Mouse (Mus musculus) limb, embryonic 11.5 days (tissue): ENCODE results near the gene Mettl6. TPM values are rescaled to one million over a fixed set of nuclear protein-coding genes. Genes with fewer than 3 reads are reported as not detected.

ENCODE experiments used
- ATAC-seq: fragments of 200-750 bp; cut with Nextera tagmentation; 2 replicates; pipeline ENCODE4 v1.8.0; 2017; ENCODE audit warnings: low read depth; ENCODE audit not compliant: insufficient number of reproducible peaks, low FRiP score, low TSS enrichment
- DNase-seq: peaks from one replicate; pipeline ENCODE4 v3.0.0-alpha.2; 2015; ENCODE audit warnings: low spot score
- H3K27ac ChIP-seq: fragments of 300-500 bp; sonication (generic); replicated peaks from 2 replicates; pipeline ENCODE4 v1.5.1; 2014; ENCODE audit warnings: low read depth, mild to moderate bottlenecking, low read length
- H3K27me3 ChIP-seq: fragments of 300-500 bp; sonication (generic); 2 replicates; pipeline ENCODE4 v1.6.1; 2014; ENCODE audit warnings: mild to moderate bottlenecking, low read length, mixed read lengths; ENCODE audit not compliant: control insufficient read depth, insufficient read depth
- H3K36me3 ChIP-seq: fragments of 300-500 bp; sonication (generic); 2 replicates; pipeline ENCODE4 v1.6.1; 2014; ENCODE audit warnings: mild to moderate bottlenecking, low read length, moderate library complexity, mixed read lengths; ENCODE audit not compliant: control insufficient read depth, insufficient read depth
- H3K4me1 ChIP-seq: fragments of 300-500 bp; sonication (generic); 2 replicates; pipeline ENCODE4 v1.6.1; 2014; ENCODE audit warnings: low read length, mixed read lengths; ENCODE audit not compliant: control insufficient read depth, insufficient read depth
- H3K4me2 ChIP-seq: fragments of 300-500 bp; sonication (generic); 2 replicates; pipeline ENCODE4 v1.6.1; 2014; ENCODE audit warnings: low read depth, mild to moderate bottlenecking, moderate library complexity; ENCODE audit not compliant: severe bottlenecking
- H3K4me3 ChIP-seq: fragments of 300-500 bp; sonication (generic); 2 replicates; pipeline ENCODE4 v1.5.1; 2014; ENCODE audit warnings: low read depth, low read length
- H3K9ac ChIP-seq: fragments of 300-500 bp; sonication (generic); 2 replicates; pipeline ENCODE4 v1.6.1; 2014; ENCODE audit warnings: mild to moderate bottlenecking, low read length
- H3K9me3 ChIP-seq: fragments of 300-500 bp; sonication (generic); 2 replicates; pipeline ENCODE4 v1.6.1; 2016; ENCODE audit warnings: low read length; ENCODE audit not compliant: control insufficient read depth
- WGBS: fragments of 180-500 bp; shearing (Covaris S2); extraction: QIAGEN DNeasy Blood & Tissue Kit; methylation state at CpG from one replicate; pipeline ENCODE4 v1.1.7; 2014; 5-methylcytosine and 5-hydroxymethylcytosine counted together
- polyA plus RNA-seq: library from polyadenylated mRNA; unstranded; fragments of >200 nt; fragmentation: Nextera tagmentation; extraction: Ambion mirVana; gene quantifications from 2 replicates; pipeline ENCODE4 v1.2.1, GENCODE M21; 2014

Mettl6 gene
- polyA plus RNA-seq, 1 experiment from 2014 or later = 92.8 TPM

GRCm38 (mm10) chr14:31443616-31444015 is 51.2 kb downstream of the Mettl6 start:
- ATAC-seq (no peak), DNase-seq (no peak)
- no peaks in the 10 kb centered on the region for H3K4me1 ChIP-seq
- H3K9me3 ChIP-seq = no peaks in the 10 kb centered on the region
- no peak overlapping the region for H3K9ac ChIP-seq
- H3K4me3 ChIP-seq = no peak overlapping the region
- no peaks in the 10 kb centered on the region for H3K27me3 ChIP-seq
- whole genome bisulfite sequencing = 69% methylated on average over 6 of the region's 6 CpGs
- no peak overlapping the region for H3K27ac ChIP-seq
- H3K36me3 ChIP-seq = no peaks in the 10 kb centered on the region
- no peak overlapping the region for H3K4me2 ChIP-seq

- Histone ChIP-seq H3K27me3 (no peaks in the 10 kb centered on the region), H3K4me3 (no peak overlapping the region), H3K4me1 (no peaks in the 10 kb centered on the region), H3K36me3 (no peaks in the 10 kb centered on the region), H3K9ac (no peak overlapping the region), H3K27ac (no peak overlapping the region), H3K9me3 (no peaks in the 10 kb centered on the region), H3K4me2 (no peak overlapping the region)
- ATAC-seq (no peak), DNase-seq (no peak)
- 87% methylated on average over 6 of the region's 6 CpGs for WGBS
These were observed 54.1 kb downstream of the Mettl6 start for GRCm38 (mm10) chr14:31440725-31441124.

- DNase-seq = no peak
- H3K27ac ChIP-seq = no peak overlapping the region
- no peak overlapping the region for H3K4me3 ChIP-seq
- H3K27me3 ChIP-seq = no peaks in the 10 kb centered on the region
- WGBS = 21% methylated on average over 3 of the region's 3 CpGs
- H3K4me1 ChIP-seq = no peaks in the 10 kb centered on the region
- no peak overlapping the region for H3K9ac ChIP-seq
- H3K9me3 ChIP-seq = no peaks in the 10 kb centered on the region
- no peak for ATAC-seq
- no peaks in the 10 kb centered on the region for H3K36me3 ChIP-seq
- no peak overlapping the region for H3K4me2 ChIP-seq
These were observed 54.6 kb downstream of the Mettl6 start for GRCm38 (mm10) chr14:31440230-31440629.

GRCm38 (mm10) chr14:31439279-31439678 is 55.6 kb downstream of the Mettl6 start:
- WGBS = 77% methylated on average over 11 of the region's 11 CpGs
- Histone ChIP-seq H3K4me2 (no peak overlapping the region), H3K4me3 (no peak overlapping the region), H3K36me3 (no peaks in the 10 kb centered on the region), H3K4me1 (peaks cover 4% of the 10 kb centered on the region; the same call in 1 of the 2 replicates), H3K9ac (no peak overlapping the region), H3K9me3 (no peaks in the 10 kb centered on the region), H3K27ac (no peak overlapping the region), H3K27me3 (no peaks in the 10 kb centered on the region)
- no peak for ATAC-seq
- DNase-seq = no peak

GRCm38 (mm10) chr14:31437826-31438529 is 56.9 kb downstream of the Mettl6 start:
- DNase-seq = no peak
- 84% methylated on average over 8 of the region's 8 CpGs for WGBS
- no peak overlapping the region for H3K9ac ChIP-seq

GRCm38 (mm10) chr14:31435930-31436693 is 58.7 kb downstream of the Mettl6 start, which contains the start of gene Sh3bp5:
TSS of gene Sh3bp5 (minus strand) at chr14:31436078.
- Histone ChIP-seq H3K9ac (peak within 1 kb of the TSS; percentile 91), H3K4me2 (peak within 1 kb of the TSS; percentile 90), H3K4me1 (peaks cover 16% of the 10 kb centered on the region), H3K27ac (peak within 1 kb of the TSS; percentile 76), H3K36me3 (no peaks in the 10 kb centered on the region), H3K27me3 (no peaks in the 10 kb centered on the region), H3K9me3 (no peaks in the 10 kb centered on the region), H3K4me3 (peak within 1 kb of the TSS; percentile 80)
- peak; percentile 97 for DNase-seq
- peak; percentile 91 for ATAC-seq
- WGBS = 9% methylated on average over 49 of the region's 49 CpGs

More at GRCm38 (mm10) chr14:31437826-31438529, 56.9 kb downstream of the Mettl6 start:
- Histone ChIP-seq H3K4me2 (no peak overlapping the region), H3K27me3 (no peaks in the 10 kb centered on the region), H3K27ac (no peak overlapping the region), H3K9me3 (no peaks in the 10 kb centered on the region), H3K4me3 (no peak overlapping the region), H3K36me3 (no peaks in the 10 kb centered on the region), H3K4me1 (peaks cover 13% of the 10 kb centered on the region)
- no peak for ATAC-seq

- H3K4me1 ChIP-seq = peaks cover 16% of the 10 kb centered on the region
- under 1% methylated on average over 53 of the region's 53 CpGs for WGBS
These were observed 59.6 kb downstream of the Mettl6 start for GRCm38 (mm10) chr14:31435018-31435915.

GRCm38 (mm10) chr14:31434426-31434825 is 60.4 kb downstream of the Mettl6 start:
- Histone ChIP-seq H3K9ac (no peak overlapping the region), H3K4me3 (peak overlapping the region; percentile 80), H3K36me3 (no peaks in the 10 kb centered on the region), H3K4me1 (peaks cover 16% of the 10 kb centered on the region), H3K4me2 (peak overlapping the region; percentile 43), H3K27me3 (no peaks in the 10 kb centered on the region), H3K27ac (peak overlapping the region; percentile 49; the same call in 1 of the 2 replicates), H3K9me3 (no peaks in the 10 kb centered on the region)
- DNase-seq (peak; percentile 28), ATAC-seq (no peak)
- WGBS = 27% methylated on average over 5 of the region's 5 CpGs

More at GRCm38 (mm10) chr14:31435018-31435915, 59.6 kb downstream of the Mettl6 start:
- no peaks in the 10 kb centered on the region for H3K9me3 ChIP-seq
- peak overlapping the region; percentile 80 for H3K4me3 ChIP-seq
- peak overlapping the region; percentile 91 for H3K9ac ChIP-seq
- peak; percentile 75 for DNase-seq
- H3K27me3 ChIP-seq = no peaks in the 10 kb centered on the region
- H3K27ac ChIP-seq = peak overlapping the region; percentile 76
- H3K4me2 ChIP-seq = peak overlapping the region; percentile 90
- H3K36me3 ChIP-seq = no peaks in the 10 kb centered on the region
- ATAC-seq = peak; percentile 27
